Mouse (Mus musculus): Measurements from ENCODE around the gene Cbarp.

Cbarp gene

DNA sequence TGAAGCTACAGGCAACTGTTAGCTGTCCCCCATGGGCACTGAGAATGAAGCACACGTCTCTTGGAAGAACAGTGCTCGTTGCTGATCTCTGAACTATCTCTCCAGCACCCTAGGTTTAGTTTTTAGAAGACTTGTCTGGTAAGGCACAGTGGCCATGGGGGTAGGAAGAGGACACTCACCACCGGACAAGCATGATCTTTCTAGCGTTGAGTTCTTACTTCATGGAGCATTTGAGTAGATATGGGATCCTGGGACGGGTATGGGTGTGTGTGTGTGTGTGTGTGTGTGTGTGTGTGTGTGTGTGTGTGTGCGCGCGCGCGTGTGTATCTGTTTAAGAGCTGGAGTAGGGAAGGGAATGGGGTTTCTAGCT lies at the start of gene Cbarp:
Gene Cbarp (minus strand): TSS at position 170 of the 370 bp plus-strand sequence.
- no peak for DNase-seq (ENCODE audit: low read depth, low spot score)

DNA sequence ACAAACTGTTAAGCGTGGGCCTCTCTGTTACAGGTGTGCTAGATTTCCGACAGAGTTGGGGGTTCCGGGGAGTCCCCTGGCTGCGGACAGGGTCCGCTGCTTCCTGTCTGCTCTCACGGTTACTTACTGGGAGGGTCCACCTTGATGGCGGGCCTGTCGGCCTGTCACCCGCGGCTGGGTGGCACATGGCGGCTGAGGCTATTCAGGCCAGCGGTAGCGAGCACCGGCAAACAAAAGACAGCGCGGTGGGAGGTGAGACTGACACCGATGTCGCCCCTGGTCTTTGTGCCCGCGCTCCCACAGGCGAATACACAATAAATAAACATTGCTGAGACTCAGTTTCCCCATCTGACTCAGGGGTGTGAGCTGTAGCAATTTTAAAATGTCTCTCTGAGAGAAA lies 49.4 kb upstream of the Cbarp start:
- no peak for DNase-seq (ENCODE audit: low read depth, low spot score)

DNA sequence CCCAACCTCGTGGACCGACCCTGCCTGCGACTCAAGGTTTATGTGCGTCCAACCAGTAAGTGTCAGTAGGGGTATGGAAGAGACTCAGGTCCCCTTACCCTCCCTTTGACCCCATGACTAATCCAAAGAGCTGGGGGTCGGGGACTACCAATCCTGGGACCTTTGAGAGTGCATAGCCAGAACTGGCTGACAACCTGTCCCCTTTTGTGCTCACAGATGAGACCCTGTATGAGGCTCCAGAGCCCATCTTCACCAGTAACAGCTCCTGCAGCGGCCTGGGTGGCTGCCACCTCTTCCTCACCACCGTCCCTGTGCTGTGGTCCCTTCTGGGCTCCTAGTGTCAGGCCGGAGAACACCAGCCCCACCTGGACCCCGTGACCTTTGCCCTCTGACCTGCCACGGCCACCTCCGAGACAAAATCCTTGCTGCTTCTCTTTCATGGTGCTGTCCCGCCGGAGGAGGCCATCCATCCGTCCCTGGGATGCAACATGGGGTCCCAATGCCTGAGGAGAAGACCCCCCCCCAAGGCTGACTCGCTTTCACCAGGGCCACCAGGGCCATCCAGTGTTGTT lies 47.9 kb upstream of the Cbarp start:
- no peak for DNase-seq (ENCODE audit: low read depth, low spot score)

DNA sequence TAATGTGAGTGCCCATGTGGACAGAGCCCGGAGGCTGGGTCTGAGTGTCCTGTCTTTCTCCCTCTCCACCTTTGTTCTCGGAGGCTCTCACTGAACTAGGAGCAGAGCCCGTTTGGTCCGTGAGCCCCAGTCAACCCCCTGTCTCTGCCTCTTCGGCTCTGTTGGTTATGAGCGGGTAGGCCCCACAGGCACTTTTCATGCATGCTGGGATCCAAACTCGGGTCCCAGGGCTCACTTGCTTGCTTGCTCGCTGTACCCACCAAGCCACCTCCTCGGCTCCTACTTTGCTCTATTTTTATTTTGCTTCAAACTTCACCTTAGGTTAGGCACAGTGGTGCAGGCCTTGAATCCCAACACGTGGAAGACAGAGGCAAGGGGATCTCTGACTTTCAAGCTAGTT lies 47.1 kb upstream of the Cbarp start:
- DNase-seq (ENCODE audit: low read depth, low spot score), result no peak

DNA sequence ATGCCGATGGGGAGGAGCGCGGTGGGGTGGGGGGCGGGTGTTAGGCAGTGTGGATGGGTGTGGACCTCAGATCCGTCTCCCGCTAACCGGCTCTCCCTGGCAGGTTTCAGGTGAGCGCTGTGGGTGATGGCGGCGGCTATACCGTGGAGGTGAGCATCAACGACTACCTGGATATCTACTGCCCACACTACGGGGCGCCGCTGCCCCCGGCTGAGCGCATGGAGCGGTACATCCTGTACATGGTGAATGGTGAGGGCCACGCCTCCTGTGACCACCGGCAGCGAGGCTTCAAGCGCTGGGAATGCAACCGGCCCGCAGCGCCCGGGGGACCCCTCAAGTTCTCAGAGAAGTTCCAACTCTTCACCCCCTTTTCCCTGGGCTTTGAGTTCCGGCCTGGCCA lies 46.0 kb upstream of the Cbarp start:
- no peak for DNase-seq (ENCODE audit: low read depth, low spot score)

DNA sequence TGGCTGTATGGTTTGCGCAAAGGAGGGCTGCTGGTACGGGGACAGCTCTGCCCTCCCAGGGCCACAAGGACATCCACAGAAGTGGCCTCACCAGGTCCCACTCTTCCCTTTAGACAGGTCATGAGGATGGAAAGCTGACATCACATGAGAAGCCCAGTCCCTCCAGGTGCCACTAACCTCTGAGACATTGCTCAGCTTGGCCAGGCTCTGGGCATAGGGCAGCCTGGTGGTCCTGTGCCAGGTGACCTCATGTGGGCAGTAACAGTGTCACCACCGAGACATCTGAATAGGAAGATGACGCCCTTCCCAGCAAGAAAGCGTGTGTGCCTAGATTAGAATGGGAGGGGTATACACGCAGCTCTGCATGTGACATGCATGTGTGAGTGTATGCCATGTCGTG lies 41.9 kb upstream of the Cbarp start:
- no peak for DNase-seq (ENCODE audit: low read depth, low spot score)

DNA sequence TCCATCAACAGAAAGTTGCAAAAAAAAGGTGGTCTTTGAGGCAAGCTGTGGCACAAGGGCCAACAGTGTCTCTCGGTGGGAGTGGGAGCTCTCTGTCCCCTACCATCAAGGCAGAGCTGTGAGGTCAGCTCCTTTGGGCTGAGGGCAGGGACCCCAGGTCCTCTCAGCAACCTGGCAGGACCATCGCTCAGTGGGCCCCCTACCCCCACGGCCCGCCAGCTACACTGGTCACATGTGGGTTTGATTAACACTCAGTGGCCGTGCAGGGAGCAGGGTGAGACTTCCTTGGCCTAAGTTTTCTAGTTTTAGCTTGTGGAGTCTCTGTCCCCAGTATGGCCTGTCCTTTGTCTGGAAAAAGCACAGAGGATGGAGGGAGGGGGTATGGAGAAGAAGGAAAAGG lies 40.2 kb upstream of the Cbarp start:
- DNase-seq (ENCODE audit: low read depth, low spot score), result no peak

DNA sequence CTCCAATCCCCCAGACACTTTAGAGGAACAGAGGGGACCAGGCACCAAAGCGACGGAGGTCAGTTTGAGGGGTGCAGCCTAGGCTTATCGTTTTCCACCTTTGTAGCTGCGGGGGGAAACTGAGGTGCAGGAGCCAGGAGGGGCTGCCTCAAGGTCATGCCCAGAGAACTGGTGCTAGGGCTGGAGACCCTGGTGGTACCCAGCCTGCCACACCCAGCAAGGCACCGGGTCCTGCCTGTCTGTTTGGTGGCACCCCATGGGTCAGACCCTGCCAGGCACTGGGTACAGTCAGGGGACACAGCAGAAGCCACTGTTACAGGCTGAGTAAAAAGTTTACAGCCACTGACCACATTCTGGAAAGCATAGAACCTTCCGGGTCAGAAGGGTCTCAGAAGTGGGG lies 39.7 kb upstream of the Cbarp start:
- no peak for DNase-seq (ENCODE audit: low read depth, low spot score)

DNA sequence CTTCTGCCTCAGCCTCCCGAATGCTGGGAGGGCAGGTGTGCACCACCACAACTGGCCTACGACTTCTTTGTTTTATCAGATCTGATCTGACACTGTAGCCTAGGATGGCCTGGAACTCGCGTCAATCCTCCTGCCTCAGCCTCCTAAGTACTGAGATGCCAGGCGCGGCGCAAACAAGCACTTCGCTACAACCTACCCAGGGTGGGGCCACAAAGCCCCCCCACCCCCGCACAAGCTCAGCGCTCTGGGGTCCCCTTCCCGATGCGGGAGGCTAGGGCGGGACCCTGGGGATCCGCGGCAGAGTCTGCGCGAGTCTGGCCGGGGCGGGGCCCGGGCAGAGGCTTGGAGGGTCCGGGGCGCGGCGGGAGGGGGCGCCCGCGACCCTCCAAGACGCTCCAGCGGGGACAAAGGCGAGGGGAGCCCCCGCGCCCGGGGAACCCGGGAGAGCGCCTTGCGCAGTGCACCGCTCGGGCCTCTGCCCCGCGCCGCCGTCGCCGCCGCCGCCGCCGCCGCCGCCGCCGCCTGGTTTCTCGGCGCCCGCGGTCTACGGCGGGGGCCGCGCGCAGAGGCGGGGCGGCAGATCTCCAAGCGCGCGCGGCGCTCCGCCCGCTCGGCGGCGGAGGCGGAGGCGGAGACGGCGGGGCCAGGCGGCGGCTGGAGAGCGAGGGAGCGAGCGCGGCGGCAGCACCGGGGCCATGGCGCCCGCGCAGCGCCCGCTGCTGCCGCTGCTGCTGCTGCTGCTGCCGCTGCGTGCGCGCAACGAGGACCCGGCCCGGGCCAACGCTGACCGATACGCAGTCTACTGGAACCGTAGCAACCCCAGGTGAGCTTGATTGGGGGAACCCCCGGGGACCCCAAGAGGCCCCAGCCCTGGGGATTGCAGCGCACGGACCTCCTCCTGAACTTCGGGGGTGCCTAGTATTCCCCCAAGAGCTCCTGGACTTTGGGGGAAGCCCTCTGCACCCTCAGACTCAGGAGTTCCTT lies 38.7 kb upstream of the Cbarp start, which contains the start of gene Efna2:
Gene Efna2 (plus strand): TSS at position 415 of the 984 bp plus-strand sequence.
- peak; percentile 60 for DNase-seq (ENCODE audit: low read depth, low spot score)

DNA sequence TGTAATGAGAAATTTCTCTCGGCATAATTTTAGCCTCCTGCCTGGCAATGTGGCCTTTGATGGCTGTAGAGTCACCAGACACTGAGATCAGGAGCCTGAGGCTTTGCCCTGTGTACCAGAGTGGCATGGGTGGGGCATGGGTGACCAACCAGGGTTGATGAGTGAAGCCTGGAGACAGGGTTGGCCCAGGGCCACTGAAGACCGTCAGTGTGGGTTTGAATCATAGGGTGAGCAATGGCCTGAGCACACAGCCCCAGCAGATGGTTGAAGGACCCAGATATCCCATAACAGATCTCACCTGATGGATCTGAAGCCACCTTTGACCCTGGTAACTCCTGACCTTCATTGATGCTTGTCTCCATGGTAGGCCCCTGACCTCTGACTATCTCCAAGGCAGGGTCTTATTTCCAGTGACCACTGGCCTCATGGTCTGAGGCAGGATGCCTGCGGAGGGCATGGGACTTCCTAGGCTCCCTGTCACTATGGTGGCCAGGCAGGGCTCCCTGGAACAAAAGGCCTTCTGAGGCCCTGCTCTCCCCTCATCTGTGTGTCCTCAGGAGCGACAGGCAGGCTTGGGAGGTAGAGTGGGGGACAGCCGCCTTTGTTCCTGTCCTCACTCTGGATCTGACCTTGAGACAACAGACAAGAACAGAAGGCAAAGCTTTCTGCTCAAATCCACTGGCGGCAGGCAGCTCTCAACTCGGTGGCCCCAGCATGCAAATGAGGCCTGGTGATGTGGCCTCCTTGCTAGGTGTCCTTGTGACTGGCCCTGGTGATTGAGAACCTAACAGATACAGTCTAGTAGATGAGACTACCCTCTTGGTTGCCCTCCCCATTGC lies 37.0 kb upstream of the Cbarp start:
- DNase-seq (ENCODE audit: low read depth, low spot score), result no peak

DNA sequence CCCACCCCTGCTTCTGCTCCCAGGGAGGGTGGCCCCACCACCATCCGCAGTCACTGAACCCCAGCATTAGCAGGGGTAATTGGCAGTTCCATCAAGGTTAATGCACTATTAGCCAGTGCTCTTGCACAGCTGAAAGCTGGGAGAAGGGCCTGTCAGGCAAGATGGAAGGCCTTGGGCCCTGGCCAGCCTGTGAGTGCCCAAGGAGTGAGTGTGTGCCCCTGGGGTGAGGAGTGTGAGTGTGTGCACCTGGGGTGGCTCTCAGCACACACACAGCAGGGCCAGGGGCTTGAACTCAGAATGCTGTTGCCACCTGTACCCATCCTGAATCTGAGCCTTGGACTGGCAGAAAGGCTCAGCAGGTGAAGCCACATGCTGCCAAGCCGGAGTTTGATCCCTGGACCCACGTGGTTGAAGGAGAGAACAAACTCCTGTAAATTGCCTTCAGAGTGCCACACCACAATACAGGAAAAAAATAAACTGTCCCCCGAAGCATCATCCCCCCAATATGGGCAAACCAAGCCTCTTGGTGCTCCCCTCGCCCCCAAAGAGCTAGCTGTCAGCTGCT lies 35.7 kb upstream of the Cbarp start:
- DNase-seq (ENCODE audit: low read depth, low spot score), result no peak

DNA sequence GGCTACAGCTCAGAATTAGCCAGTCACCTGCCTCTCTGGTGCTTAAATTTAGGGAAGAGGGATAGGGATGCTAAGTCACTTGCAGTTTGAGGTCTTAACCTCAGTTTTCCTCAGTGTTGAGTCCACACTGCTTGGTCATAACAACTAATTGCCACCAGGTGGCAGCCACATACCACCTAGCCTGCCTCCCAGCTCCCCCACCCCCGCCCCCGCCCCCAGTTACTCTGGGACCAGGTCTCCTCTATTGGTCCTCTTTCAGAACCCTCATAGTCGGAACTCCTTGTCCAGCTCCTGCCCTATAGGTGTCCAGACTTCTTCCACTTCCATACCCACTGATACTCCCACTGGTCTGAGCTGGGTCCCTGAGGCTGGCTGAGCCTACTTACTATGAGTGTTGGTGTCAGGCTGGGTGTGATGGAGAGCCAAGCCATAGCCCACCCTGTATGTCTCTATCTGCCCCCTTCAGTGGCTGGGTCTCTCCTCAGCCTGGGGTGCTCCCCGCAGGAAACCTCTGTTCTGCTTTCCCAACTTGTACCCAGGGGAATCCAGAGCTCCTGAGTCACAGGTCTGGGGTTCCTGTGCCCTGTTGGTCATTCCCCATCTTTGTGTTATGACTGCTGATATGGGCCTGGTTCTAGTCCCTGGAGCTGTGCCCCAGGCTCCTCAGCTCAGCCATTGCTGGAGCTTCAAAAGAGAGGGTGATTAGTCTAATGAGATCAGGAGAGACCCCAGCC lies 35.1 kb upstream of the Cbarp start:
- peak; percentile 74 for DNase-seq (ENCODE audit: low read depth, low spot score)

DNA sequence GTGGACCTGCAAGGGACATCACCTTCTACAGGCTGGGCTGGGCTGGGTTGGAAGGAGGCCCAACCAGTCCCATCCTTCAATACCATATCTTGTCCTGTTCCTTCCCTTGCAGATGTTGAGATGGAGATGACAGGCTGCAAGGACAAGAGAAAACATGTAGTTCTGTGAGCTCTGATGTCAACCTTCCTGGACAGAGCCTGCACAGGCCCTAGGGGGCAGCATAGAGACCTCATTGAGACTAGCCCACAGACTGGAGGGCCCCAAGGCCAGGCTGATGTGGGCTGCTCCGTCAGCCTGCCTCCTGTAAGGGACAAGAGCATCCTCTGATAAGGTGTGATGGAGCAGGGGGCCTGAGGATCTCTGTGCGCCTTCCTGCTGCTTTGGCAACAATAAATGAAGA lies 34.1 kb upstream of the Cbarp start:
- peak; percentile 67 for DNase-seq (ENCODE audit: low read depth, low spot score)

DNA sequence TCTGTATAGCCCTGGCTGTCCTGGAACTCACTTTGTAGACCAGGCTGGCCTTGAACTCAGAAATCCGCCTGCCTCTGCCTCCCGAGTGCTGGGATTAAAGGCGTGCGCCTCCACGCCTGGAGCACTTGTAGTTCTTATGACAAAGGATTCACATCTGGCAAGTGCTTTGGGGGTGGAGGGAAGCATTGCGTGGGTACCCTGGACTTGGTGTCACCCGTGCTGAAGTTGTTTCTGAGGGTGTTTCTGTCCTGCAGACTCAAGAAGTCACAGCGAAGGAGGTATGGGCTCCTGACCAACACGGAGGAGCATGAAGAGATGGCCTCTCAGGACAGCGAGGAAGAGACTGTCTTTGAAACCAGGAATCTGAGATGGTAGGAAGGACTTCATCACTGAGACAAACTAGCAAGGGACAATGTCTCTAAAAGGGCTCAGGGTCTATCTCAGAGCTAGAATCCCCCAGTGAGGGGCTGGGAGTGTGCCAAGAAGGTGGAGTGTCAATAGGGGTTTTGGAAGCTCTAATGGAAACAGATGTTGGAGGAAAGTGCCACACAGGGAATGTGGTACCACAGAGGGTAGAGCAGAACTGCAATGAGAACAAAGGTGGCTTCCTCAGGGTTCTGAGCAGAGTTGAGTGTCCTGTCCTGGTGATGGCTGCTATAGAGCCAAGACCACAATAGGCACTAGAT lies 33.5 kb upstream of the Cbarp start:
- DNase-seq (ENCODE audit: low read depth, low spot score), result no peak

DNA sequence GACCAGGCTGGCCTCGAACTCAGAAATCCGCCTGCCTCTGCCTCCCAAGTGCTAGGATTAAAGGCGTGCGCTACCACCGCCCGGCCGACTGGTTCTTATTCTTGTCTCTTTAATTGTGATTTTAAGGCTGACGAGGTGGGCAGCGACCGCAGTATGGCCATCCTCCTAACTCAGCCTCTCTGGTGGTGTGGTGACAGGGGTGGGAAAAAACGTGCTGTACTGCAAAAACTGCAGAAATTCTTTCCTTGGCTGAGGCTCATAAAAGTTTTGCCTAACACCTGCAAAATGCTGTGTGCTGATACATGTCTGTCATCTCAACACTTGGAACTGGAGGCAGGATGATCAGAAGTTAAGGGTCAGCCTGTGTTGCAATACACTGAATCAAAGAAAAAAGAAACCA lies 32.7 kb upstream of the Cbarp start:
- no peak for DNase-seq (ENCODE audit: low read depth, low spot score)

DNA sequence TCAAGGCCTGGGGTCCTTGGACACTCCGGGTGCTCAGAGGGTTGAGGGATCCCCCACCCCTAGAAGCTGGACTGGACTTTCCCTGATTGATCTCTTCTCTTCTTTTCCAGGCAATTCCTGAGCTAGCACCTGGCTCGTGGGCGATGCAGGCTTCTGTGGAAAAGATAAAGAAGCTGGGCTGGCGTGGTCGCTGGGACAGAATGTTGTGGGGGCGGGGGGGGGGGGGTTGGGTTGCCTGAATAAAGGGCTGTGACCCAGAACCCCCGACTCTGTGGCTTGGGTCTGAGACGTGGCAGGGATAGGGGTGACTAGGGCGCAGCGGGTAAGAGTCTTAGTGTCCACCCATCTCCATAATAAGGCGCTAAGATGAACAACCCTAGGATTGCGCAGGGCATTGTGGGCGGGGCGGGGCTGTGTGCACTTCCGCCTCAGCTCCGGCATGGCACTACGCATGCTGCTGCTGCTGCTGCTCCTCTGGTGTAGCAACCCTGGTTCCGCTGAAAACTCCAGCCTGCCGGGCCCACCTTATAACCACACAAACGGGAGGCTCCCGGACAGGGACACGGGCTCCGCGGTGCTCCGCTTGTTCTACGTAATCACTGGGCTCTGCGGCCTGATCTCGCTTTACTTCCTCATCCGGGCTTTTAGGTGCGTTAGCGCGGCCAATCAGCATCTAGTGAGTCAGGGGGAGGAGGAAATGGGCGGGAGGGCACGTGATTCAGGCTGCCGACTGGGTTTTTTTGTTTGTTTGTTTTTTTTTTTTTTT lies 32.1 kb upstream of the Cbarp start, which contains the start of gene 1600002K03Rik:
Gene 1600002K03Rik (plus strand): TSS at position 418 of the 766 bp plus-strand sequence.
- peak; percentile 91 for DNase-seq (ENCODE audit: low read depth, low spot score)

DNA sequence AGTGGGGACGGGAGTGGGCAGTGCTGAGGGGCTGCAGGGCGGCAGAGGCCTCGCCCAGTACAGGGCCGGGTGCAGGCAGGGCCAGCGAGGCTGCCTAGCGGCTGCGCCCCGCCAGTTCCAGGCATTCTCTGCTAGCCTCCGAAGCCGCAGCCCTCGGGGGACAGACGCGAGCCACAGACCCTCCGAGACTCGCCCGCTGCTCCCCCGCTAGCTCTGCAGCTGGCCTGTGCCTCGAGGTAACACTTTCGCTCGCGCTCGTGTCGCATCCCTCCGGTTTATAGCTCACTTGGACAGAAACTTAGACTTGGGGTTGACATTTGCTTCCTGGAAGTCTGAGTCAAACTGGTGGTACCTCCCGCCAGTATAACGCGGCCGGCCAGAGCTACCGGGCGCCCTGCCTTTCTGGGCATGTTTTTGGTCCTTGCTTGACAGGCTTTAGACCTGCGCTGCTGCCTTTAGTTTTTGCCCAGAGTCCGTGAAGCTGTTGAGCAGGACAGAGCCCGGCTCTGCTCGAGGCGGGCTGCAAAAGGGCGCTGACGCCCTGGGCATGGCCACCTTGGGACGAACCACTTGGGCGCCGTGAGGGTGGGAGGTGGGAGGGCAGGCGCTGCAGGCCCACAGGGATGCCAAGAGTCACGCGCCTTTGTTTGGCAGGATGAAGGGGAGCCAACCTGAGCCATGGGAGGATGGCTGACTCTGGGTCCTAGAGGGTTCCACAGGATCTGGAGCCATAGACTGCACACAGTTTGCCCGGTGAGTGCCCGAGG lies 31.3 kb upstream of the Cbarp start:
- no peak for DNase-seq (ENCODE audit: low read depth, low spot score)

DNA sequence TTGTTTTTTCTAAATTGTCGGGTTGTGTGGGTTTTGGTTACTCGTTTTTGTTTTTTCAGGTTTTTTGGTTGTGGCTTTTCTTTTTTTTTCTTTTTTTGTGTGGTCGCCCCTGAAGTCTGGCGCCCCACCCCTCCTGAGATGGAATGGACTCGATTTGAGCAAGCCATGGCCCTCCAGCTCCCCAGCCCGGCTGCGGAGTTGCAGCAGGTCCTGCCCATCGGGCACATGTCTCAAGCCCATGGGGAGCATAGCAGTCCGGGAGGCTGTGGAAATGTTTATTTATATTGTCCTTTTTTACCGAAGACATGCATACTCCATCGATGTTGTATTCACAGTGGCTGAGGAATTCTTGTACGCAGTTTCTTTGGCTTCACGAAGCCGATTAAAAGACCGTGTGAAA lies 30.6 kb upstream of the Cbarp start:
- no peak for DNase-seq (ENCODE audit: low read depth, low spot score)

DNA sequence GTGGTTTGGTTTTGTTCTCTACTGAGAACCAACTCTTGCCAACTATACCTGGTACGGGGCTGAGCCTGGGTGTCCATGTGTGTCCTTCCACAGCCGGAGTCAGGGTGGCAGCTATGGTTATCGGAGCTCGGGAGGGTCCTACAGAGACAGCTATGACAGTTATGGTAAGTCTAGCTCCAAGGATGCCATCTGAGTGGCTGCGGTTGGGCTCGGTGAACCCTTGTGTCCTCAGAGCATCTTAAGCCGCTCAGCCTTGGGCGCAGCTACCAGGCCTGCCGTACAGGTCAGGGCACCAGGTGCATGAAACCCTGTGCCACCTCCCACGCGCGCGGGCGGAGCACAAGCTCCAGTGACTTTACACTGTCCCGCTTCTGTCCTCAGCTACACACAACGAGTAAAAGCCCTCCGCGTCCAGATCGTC lies 30.0 kb upstream of the Cbarp start:
- DNase-seq (ENCODE audit: low read depth, low spot score), result no peak
